Mouse (Mus musculus): ENCODE data around the gene Naa80.

Gene Naa80

DNA sequence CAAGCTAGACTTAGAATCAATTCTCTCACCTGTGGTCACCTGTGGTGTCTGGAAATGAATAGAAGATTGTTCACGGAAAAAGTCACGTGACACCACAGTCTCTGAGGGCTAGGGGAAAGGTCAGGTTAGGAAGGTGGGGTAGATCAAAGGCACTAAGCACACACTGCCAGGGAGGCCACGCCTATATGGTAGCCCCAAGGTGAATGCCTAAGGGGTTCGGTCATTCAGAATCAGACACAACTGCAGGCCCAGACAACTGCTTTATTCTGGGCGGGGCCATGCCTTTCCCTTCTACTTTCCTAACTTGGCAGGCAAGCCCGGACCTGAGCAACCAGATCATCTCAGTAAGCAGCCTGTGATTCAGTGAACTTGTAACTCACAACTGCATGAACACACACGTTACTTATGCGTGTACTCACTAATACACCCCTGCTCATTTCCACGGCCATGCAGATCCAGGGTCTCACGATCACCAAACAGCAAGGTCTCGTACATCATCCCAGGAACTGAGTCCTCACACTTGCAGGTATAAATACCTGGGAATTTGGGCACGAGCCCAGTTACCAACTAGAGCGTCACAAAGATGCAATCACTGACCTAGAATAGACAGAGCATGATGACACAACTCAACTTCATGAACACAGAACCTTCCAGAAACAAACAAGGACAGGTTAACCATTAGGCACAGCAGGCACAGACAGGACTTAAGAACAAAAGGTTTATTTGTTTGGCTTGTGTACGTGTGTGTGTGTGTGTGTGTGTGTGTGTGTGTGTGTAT lies 2.9 kb upstream of the Naa80 start:
- DNase-seq = peak; percentile 70

DNA sequence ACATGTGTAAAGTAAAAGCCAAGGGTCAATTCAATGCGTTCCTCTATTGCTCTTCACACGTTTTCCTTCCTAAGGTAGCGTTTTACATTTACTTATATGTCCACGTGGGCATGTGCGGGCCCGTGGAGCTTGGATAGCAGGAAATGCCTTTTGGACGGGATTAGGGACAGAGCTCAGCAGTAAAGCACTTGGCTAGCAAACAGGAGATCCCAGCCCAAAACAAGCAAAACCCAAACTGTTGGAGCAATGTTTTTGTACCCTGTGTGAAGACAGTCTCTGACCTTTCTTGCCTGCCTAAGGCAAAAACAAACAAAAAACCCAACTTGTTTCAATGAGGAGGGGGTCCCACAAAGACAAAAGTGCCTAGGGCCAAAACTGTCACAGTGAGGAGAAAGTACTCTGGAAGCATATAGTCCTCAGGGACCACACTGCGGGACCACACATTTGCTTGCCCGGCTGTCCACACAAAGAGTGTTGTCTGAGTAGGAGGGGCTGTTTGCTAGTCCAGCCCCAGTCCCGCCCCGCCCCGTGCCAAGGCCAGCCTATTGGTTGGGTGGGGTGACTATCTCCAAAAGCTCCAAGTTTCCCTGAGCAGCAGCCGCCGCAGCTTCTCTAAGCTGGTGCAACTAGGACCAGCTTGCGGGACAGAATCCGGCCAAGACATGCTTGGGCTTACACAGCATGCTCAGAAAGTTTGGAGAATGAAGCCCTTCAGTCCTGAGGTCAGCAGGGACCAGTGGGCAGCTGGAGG lies 2.2 kb upstream of the Naa80 start, which contains the start of gene Hyal1:
Gene Hyal1, plus strand, starts transcription at position 571 of the 751 bp plus-strand sequence.
- peak; percentile 86 for DNase-seq

- DNase-seq = no peak
Observed at GRCm38 (mm10) chr9:107577871-107578270, 816 bp upstream of the Naa80 start.

DNA sequence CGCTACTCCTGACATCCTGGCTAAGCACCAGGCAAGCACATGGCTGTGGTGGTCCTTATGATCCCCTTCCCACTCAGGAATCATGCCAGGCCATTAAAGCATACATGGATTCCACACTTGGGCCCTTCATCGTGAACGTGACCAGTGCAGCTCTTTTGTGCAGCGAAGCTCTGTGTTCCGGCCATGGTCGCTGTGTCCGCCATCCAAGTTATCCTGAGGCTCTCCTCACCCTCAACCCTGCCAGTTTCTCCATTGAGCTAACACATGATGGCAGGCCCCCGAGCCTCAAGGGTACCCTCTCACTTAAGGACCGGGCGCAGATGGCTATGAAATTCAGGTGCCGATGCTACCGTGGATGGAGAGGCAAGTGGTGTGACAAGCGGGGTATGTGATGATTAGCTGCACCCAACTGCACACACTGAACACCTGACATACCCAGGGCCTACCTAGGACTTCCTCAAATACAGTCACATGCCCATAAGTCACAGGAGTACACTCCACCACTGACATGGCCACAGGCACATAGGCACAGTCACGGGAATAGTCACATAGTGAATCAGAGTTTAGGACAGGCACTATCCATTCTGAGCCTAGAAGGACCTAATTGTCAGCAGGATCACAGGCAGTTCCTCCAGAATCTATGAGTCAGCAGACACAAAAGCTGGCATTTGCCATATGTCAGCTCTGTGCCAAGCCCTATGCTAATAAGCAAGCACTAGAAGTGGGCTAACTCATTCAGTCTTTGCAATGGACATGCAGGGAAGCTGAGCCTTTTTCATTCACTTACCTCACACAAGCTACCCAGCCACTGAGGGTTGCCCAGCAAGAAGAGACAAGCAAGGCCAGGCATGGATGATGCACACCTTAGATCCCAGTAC lies 575 bp downstream of the Naa80 start:
- DNase-seq = no peak

GRCm38 (mm10) chr9:107580501-107581317 lies 2.0 kb downstream of the Naa80 start, which contains the start of gene Hyal3:
Gene Hyal3 (plus strand): TSS chr9:107580818.
- peak; percentile 97 for DNase-seq

DNA sequence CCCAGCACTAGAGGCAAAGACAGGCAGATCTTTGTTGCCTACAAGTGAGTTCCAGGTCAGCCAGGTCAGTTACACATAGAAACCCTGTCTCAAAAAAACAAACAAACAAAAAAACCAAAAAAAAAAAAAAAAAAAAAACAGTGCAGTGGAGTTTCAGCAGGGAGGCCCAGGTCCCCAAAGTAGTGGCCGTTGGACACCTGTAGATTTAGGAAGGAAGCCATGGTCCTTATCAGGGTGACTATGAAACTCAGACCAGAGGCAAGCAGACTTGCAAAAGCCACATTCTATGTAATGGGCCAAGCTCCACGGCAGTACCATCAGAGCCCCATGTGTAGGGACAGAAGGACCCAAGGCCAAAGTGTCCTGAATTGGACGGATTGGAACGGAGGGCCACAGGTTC lies 2.9 kb downstream of the Naa80 start:
- no peak for DNase-seq

DNA sequence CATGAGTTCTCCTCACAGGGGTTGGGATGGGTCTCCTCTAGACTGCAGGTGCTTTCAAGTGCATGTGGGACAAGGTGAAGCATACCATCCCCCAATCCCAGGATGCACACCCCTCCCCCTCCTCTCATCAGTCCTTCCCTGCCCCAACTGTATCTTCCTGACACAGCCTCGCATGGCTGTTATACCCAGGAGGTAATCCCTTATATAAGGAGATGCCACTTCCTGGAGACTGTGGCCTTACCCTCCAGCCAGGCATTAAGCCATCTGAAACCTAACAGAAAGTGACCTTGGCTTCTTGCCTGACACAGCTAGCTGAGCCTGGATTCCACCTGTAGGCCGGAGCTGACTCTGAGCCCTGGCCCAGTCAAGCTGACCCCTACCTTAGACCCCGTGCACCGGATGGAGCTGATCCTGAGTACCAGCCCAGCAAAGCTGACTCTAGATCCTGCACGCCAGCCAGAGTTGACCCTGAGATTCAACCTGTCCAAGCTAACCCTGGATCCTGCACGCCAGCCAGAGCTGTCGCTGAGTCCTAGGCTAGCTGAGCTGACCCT lies 3.9 kb downstream of the Naa80 start:
- DNase-seq = peak; percentile 61

- no peak for DNase-seq
Observed at GRCm38 (mm10) chr9:107583174-107583573, 4.5 kb downstream of the Naa80 start.

- no peak for DNase-seq
Observed at GRCm38 (mm10) chr9:107586504-107586903, 7.8 kb downstream of the Naa80 start.

DNA sequence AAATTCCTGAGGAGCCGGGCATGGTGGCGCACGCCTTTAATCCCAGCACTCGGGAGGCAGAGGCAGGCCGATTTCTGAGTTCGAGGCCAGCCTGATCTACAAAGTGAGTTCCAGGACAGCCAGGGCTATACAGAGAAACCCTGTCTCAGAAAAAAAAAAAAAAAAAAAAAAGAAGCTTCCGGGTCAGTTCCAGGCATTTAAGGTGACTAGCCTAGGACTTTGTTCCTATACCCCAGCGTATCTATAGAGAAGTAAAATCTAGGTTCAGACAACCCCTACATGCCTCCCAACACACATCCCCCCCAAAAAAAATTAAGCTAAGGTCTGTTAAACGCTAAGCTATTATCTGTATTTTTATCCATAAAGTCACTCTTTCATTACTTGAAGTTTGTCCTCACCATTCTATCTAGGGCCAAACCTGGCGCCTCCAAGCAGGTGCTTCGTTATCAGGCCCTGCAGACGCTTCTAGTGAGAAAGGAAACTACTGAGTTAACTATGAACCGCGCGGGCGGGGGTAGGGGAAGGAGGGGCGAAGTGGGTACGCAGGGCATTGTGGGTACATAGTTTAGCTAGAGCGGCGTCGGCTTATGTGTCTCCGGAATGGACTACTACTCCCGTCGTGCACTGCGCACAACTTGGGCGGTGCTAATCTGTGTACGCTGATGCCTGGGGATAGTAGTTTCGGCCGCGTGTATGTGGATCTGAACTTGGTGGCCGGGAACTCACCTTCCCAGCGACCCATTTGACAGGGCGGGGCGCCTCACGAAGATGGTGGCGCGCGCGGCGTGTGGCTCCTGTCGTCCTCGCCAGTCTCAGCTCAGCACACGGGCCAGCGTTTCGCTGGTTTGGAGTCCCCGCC lies 8.5 kb downstream of the Naa80 start, which contains the start of gene Ifrd2:
Gene Ifrd2, plus strand, starts transcription at position 669 of the 859 bp plus-strand sequence.
- DNase-seq = peak; percentile 100

- DNase-seq = peak; percentile 82
Observed at GRCm38 (mm10) chr9:107587833-107588639, 9.3 kb downstream of the Naa80 start.

GRCm38 (mm10) chr9:107590058-107590772 lies 11.5 kb downstream of the Naa80 start:
- peak; percentile 85 for DNase-seq

GRCm38 (mm10) chr9:107590773-107591060 lies 12.0 kb downstream of the Naa80 start:
- peak; percentile 88 for DNase-seq

GRCm38 (mm10) chr9:107593101-107593976 lies 14.7 kb downstream of the Naa80 start:
- peak; percentile 94 for DNase-seq

GRCm38 (mm10) chr9:107594281-107595062 lies 15.8 kb downstream of the Naa80 start:
- DNase-seq = peak; percentile 69

- DNase-seq = no peak
Observed at GRCm38 (mm10) chr9:107596619-107597569, 18.2 kb downstream of the Naa80 start.

Measured in kidney, adult 9 months (tissue).